Comparison of ENCODE assay signal across 8 mouse cellular contexts in the genomic region with DNA sequence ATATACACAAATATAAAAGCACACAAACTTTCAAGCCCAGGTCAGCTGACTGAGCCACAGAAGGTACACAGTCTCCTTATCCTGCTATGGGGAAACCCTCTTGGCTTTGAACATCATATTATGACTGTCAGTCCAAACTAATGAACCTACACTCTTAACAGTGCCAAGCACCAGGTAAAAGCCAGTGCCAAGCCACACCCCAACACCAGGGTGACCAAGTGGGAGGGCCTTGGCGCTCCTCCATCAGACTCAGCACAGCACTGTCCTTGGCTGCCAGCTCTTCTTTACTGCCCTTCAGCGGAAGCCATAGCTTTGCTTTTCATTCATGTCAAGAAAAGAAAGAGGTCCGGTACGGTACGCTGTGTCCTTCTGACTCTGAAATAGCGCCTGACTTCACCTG. TPM values are rescaled to one million over a fixed set of nuclear protein-coding genes. Genes with fewer than 3 reads are reported as not detected.
DNase-seq lines count a peak whose midpoint lies in the region; ATAC-seq lines count a peak whose summit lies in the region.

No protein-coding gene starts in this region.

- intact Hi-C loops in heart, postnatal 14 days (cut with DNase I): loop anchor here (5.0 kb wide), 1 partner anchor 105 kb away; no protein-coding TSS in a partner anchor

- peak; percentile 69 for DNase-seq in spleen, adult 12 weeks (ENCODE audit: low spot score)
- DNase-seq in spleen, postnatal 14 days (ENCODE audit: low spot score in 2 of 2): no peak
- peak; percentile 55 for DNase-seq in cerebellum, adult 8-10 months
- peak; percentile 64 to 74 for DNase-seq in heart, postnatal 14 days
- DNase-seq in lung, postnatal 14 days: peak; percentile 52
- DNase-seq in layer of hippocampus, adult 9-10 months (ENCODE audit: low spot score): no peak
- DNase-seq in thymus, postnatal 0 days (ENCODE audit: low spot score): no peak

- ATAC-seq in inflammation-experienced regulatory T-cells, adult 6 months: no peak

RNA-seq across cellular contexts. Expression of a gene that starts 51.8 kb away (rescaled TPM):
- total RNA-seq in heart, postnatal 14 days (2021): 10 to 100 TPM; 69.6 to 72.4 TPM
- polyA plus RNA-seq in inflammation-experienced regulatory T-cells, adult 6 months (2017; shearing (Covaris generic)): 100 to 1,000 TPM; 143 to 631 (median 388) TPM
- polyA plus RNA-seq in thymus, postnatal 0 days (2015; fragmentation: Nextera tagmentation; extraction: Ambion mirVana): 54.3 and 84.8 TPM in 2 replicates

Comparison
In these comparisons a context has a peak if more than half of its experiments do, and no peak if none do; other contexts are left out.
1. DNase-seq: peak in spleen, adult 12 weeks (single experiment), cerebellum, adult 8-10 months (single experiment), heart, postnatal 14 days (2 of 2) and lung, postnatal 14 days (single experiment); none in spleen, postnatal 14 days (0 of 2), layer of hippocampus, adult 9-10 months (single experiment) and thymus, postnatal 0 days (single experiment).